Mouse (Mus musculus) ovary, postnatal 14 days (tissue): Measurements from ENCODE around the gene Erbb2.
A peak's percentile ranks its signal among the peaks of the same experiment; 100 is the strongest.
"Not testable (repeated sequence)": the region's sequence is repeated elsewhere in the genome, so short reads cannot be mapped to it uniquely, and the experiment has no call there.

Experiments
- DNase-seq: peaks from one replicate; pipeline ENCODE4 v3.0.0; 2022; ENCODE audit warnings: low spot score

Erbb2 gene

DNA sequence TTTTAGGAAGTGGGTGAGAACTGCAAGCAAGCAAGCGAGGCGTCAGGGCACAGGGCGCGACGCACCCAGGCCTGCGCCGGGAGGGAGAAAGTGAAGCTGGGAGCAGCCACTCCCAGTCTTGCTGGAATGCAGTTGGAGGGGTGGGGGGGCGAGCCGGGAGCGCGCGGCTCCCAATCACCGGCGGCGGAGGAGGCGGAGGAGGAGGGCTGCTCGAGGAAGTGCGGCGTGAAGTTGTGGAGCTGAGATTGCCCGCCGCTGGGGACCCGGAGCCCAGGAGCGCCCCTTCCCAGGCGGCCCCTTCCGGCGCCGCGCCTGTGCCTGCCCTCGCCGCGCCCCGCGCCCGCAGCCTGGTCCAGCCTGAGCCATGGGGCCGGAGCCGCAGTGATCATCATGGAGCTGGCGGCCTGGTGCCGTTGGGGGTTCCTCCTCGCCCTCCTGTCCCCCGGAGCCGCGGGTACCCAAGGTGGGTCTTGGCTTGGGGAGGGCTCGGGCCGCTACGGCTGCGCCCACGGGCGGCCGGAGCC lies at the start of gene Erbb2:
TSS of gene Erbb2 (plus strand) at position 198 of the 524 bp plus-strand sequence.
- DNase-seq: peak; percentile 63

- DNase-seq: no peak
These were observed 48.5 kb upstream of the Erbb2 start for GRCm38 (mm10) chr11:98363817-98364216.

DNA sequence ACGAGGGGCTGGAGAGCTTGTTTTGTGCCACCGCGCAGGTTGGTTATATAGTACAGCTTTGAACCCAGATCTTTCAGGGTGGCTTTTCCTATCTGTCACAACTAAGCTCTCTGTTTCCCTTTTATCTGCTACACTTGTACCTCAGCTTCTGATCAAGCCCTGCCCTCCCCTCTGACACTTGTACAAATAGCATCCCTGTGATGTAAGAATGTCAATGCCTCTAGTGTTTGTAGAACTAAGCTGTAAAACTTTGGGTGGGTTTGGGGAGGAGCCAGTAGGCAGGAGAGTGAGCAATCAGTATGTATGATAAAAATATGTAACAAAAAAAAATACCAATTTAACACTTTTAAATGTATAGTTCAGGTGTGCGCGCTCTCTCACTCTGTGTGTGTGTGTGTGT lies 47.9 kb upstream of the Erbb2 start:
- no peak for DNase-seq

- DNase-seq: no peak
These were observed 46.0 kb upstream of the Erbb2 start for GRCm38 (mm10) chr11:98366290-98366689.

DNA sequence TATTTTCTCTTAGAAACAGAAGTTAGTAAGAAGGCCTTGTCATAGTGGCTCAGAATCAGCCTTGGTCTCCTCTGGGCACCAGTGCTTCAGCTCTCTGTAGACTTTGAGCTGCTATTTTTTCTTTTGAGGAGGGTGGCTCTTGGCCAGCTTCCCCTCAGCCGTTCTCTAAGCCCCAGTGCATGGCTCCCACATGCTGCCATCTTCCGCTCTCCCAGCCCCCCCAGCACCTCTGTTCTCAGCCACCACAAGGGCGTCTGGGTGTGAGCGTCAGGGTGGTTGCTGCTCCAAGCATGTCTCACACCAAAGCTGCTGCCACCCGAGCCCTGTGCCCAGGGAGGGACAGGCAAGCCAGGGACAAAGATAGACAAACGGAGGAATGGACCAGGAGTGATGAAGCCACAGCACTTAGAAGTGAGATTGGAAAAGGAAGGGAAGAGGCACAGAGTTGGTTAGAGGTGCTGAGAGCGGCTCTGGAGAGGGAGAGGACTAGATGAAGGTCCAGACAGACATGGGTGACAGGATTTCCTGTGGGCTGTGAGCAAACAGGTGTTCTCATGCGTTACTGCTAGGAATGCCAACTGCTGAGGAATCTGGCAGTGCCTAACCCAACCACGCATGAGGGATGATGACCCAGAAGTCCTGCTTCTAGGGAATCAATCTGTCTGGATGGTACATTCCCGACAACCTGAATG lies 45.0 kb upstream of the Erbb2 start:
- DNase-seq: no peak

- DNase-seq: no peak
These were observed 44.4 kb upstream of the Erbb2 start for GRCm38 (mm10) chr11:98367863-98368186.

- DNase-seq: no peak
These were observed 42.9 kb upstream of the Erbb2 start for GRCm38 (mm10) chr11:98369337-98369736.

DNA sequence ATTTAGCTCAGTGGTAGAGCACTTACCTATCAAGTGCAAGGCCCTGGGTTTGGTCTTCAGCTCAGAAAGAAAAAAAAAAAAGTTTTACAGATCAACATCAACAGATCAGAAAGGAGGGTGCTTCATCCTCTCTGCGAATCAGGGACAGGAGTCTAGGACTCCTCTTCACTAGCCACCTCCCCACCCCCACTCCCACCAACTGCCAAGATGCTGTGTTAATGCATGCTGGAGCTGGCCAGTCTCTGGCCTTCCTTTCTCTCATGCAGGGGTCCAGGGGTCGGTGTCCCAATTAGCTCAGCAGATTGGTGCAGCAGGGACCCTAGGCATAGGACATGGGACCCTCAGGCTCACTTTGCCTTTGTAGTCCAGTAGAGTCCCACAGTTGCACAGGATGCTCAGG lies 41.7 kb upstream of the Erbb2 start:
- no peak for DNase-seq

- DNase-seq: no peak
These were observed 40.6 kb upstream of the Erbb2 start for GRCm38 (mm10) chr11:98371556-98372240.

GRCm38 (mm10) chr11:98372406-98372805 lies 39.9 kb upstream of the Erbb2 start:
- DNase-seq: peak; percentile 54

DNA sequence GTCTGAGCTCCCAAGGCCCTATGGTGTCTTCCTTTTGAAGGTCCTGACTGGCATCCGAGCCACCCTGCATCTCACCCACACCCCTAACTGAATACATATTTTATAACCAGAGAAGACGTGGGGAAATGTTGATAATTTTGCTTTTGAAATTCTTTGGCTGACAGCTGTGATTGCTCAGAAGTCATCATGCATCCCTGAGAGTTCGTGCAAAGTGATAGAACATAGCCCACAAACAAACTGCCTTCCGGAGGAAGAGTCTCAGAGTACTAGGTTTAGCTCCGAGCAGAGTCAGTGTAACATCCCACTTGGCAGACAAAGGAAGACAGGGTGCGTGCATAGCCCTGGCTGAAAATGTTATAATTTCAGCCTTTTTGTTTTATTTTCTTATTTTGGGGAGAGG lies 39.0 kb upstream of the Erbb2 start:
- DNase-seq: no peak

DNA sequence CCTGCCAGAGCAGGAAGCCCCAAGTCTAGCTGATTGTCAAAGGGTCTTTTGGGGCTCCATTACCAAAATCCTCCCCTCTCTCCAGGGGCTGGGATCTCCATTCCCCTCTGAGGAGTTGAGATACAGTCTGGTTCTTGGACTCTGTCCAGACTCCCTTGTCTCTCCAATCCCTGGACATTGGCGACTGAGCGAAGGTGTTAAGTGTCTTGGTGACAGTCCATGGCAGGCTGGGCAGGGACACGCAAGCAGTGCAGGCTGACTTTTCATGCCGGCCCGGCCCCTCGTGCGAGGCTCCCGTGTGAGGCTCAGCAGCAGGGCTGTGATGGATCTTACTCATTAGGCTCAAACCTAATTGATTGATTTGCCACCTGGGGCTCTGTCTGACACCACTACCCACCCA lies 38.0 kb upstream of the Erbb2 start:
- DNase-seq: no peak

GRCm38 (mm10) chr11:98376756-98377155 lies 35.5 kb upstream of the Erbb2 start:
- DNase-seq: no peak

DNA sequence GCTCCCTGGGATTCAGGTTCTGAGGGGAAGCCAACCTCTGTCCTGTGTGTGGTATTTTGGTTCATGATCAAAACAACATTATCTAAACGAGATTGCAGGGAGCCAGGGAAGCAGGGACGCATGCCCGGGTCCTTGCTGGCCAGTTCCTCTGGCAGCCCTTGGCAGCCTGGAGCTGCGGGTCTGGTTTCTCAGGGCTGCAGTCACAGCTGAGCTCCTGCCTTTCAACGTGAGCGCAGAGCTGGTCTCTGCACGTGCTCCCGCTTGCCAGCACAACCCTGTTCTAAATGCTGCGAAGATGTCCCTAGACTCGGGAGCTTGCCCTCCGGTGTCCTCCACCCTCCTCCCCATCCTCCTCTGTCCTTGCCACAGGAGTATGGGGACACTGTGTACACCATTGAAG lies 34.5 kb upstream of the Erbb2 start:
- no peak for DNase-seq

- no peak for DNase-seq
These were observed 32.9 kb upstream of the Erbb2 start for GRCm38 (mm10) chr11:98379379-98379778.

- no peak for DNase-seq
These were observed 32.2 kb upstream of the Erbb2 start for GRCm38 (mm10) chr11:98380106-98380505.

DNA sequence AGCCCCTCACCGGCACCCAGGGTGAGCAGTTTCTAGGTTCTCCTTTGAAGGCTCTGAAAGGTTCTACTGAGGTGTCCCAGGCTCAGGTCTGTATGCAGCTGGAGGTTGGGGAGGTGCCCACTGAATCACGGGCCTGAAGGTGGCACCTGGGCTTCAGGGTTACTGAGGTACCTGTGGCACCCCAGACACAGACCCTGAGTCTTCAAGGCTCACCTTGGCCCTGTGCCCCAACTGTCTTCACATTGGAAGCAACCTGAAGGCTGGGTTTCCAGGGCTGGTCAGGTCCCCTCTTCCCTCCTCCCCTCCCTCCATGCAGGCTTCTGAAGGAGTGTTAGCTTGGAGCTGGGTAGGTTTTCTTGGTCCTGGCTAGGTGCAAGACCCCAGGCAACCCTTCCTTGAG lies 30.6 kb upstream of the Erbb2 start:
- DNase-seq: no peak

DNA sequence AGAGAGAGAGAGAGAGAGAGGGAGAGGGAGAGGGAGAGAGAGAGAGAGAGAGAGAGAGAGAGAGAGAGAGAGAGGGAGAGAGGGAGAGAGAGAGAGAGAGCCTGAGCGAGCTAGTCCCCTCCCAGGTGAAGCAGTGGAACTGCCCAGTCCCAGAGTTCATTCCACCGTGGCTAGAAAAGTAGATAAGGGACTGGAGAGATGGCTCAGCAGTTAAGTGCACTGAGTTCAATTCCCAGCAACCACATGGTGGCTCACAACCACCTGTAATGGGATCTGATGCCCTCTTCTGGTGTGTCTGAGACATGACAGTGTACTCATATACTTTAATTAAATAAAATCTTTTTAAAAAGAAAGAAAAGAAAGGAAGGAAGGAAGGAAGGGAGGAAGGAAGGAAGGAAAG lies 29.9 kb upstream of the Erbb2 start:
- not testable (repeated sequence) for DNase-seq

DNA sequence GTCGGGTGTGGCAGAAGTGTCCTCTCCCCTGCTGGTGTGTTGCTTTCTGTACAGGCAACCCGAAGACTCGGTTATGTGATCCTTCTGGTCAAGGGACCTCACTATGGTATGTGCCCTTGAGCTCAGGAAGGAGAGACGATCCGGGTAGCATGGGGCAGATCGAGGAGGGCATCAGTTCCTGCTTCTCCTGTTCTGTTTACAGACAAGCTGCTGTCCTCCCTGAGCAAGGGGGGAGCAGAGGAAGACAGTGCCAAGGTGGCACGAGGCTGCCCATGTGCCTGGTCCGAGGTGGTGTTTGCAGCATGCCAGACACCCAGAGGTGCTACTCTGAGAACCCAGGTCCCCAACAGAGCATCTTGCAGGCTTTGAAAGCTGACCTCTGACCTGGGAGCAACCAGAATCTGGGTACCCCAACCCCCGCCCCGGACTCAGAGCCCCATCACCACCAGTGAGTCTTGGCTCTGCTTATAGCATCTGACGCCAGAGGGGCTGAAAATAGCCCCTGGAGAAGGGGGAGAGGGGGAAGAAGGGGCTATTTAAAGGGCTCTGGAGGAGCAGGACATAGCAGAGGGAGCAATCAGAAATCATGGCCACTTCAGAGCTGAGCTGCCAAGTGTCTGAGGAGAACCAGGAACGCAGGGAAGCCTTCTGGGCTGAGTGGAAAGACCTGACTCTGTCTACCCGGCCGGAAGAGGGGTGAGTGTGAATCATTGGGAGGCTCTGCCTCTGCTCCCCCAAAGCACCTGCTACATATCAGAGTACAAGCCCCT lies 28.8 kb upstream of the Erbb2 start, which contains the start of gene Tcap:
TSS of gene Tcap (plus strand) at position 551 of the 770 bp plus-strand sequence.
- DNase-seq: no peak

DNA sequence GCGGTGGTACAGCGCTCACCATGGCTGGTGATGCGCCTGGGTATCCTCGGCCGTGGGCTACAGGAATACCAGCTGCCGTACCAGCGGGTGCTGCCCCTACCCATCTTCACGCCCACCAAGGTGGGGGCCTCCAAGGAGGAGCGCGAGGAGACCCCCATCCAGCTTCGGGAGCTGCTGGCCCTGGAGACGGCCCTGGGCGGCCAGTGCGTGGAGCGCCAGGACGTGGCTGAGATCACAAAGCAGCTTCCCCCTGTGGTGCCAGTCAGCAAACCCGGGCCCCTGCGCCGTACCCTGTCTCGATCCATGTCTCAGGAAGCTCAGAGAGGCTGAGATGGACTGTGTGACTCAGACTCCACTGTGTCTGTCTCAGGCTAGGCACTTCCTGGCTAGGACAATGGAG lies 28.1 kb upstream of the Erbb2 start:
- DNase-seq: no peak

GRCm38 (mm10) chr11:98384721-98385637 lies 27.3 kb upstream of the Erbb2 start:
- DNase-seq: no peak
